Mouse (Mus musculus) hindbrain, embryonic 15.5 days (tissue): ENCODE results near the gene Ppard. TPM values are rescaled to one million over a fixed set of nuclear protein-coding genes. Genes with fewer than 3 reads are reported as not detected.

ENCODE experiments used
- ATAC-seq: fragments of 200-750 bp; cut with Nextera tagmentation; 2 replicates; pipeline ENCODE4 v1.8.0; 2017; ENCODE audit warnings: low read depth, moderate number of reproducible peaks, moderate TSS enrichment; ENCODE audit not compliant: low FRiP score
- H3K27ac ChIP-seq: fragments of 300-500 bp; sonication (generic); replicated peaks from 2 replicates; pipeline ENCODE4 v1.5.1; 2015; ENCODE audit warnings: mild to moderate bottlenecking, inconsistent platforms
- H3K27me3 ChIP-seq: fragments of 300-500 bp; sonication (generic); 2 replicates; pipeline ENCODE4 v1.6.1; 2015; ENCODE audit warnings: control low read depth, inconsistent platforms
- H3K36me3 ChIP-seq: fragments of 300-500 bp; sonication (generic); 2 replicates; pipeline ENCODE4 v1.6.1; 2015; ENCODE audit warnings: control low read depth, inconsistent platforms
- H3K4me1 ChIP-seq: fragments of 300-500 bp; sonication (generic); replicated peaks from 2 replicates; pipeline ENCODE4 v1.6.1; 2015; ENCODE audit warnings: control low read depth, inconsistent platforms
- H3K4me2 ChIP-seq: fragments of 300-500 bp; sonication (generic); 2 replicates; pipeline ENCODE4 v1.6.1; 2015; ENCODE audit warnings: moderate library complexity, mild to moderate bottlenecking, inconsistent platforms
- H3K4me3 ChIP-seq: fragments of 300-500 bp; sonication (generic); 2 replicates; pipeline ENCODE4 v1.5.1; 2015; ENCODE audit warnings: mild to moderate bottlenecking, inconsistent platforms
- H3K9ac ChIP-seq: fragments of 300-500 bp; sonication (generic); 2 replicates; pipeline ENCODE4 v1.6.1; 2015; ENCODE audit warnings: inconsistent platforms
- H3K9me3 ChIP-seq: fragments of 300-500 bp; sonication (generic); 2 replicates; pipeline ENCODE4 v1.6.1; 2016; ENCODE audit warnings: control low read depth, inconsistent platforms
- WGBS: fragments of 180-500 bp; shearing (Covaris S2); methylation state at CpG from one replicate; pipeline ENCODE4 v1.1.7; 2015; 5-methylcytosine and 5-hydroxymethylcytosine counted together
- polyA plus RNA-seq: library from polyadenylated mRNA; unstranded; fragments of >200 nt; fragmentation: Nextera tagmentation; extraction: Ambion mirVana; gene quantifications from 2 replicates; pipeline ENCODE4 v1.2.1, GENCODE M21; 2015

Ppard gene
- polyA plus RNA-seq, 1 experiment from 2014 or later, result 2.2 TPM

GRCm38 (mm10) chr17:28263181-28263894 lies 30.8 kb downstream of the Ppard start:
- H3K4me2 ChIP-seq, result no peak overlapping the region
- no peaks in the 10 kb centered on the region for H3K27me3 ChIP-seq
- no peak overlapping the region for H3K9ac ChIP-seq
- 0 out of 2 replicates have a peak, but pooled peaks cover 3% of the 10 kb centered on the region for H3K4me1 ChIP-seq
- H3K27ac ChIP-seq, result no peak overlapping the region
- H3K9me3 ChIP-seq, result no peaks in the 10 kb centered on the region
- ATAC-seq, result no peak
- H3K36me3 ChIP-seq, result no peaks in the 10 kb centered on the region
- WGBS, result 60% methylated on average over 13 of the region's 13 CpGs
- no peak overlapping the region for H3K4me3 ChIP-seq

DNA sequence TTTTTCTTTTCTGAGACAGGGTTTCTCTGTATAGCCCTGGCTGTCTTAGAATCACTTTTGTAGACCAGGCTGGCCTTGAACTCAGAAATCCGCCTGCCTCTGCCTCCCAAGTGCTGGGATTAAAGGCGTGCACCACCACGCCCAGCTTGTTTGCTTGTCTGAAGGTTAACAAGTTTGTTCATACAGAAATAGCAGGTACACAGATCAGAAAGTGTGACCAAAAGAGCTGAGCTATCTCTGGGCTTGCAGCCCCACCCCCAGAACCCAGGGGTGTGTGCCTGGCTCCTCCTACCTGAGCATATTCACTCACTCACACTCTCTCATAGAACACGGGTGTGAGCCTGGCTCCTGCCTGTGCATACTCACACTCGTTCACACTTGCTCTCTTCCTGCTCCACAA lies 34.8 kb downstream of the Ppard start:
- Histone ChIP-seq H3K4me1 (no peaks in the 10 kb centered on the region), H3K9ac (no peak overlapping the region), H3K36me3 (no peaks in the 10 kb centered on the region), H3K27me3 (no peaks in the 10 kb centered on the region), H3K4me2 (no peak overlapping the region), H3K27ac (no peak overlapping the region), H3K4me3 (no peak overlapping the region), H3K9me3 (no peaks in the 10 kb centered on the region)
- WGBS, result 95% methylated on average over 5 of the region's 5 CpGs
- ATAC-seq, result no peak

DNA sequence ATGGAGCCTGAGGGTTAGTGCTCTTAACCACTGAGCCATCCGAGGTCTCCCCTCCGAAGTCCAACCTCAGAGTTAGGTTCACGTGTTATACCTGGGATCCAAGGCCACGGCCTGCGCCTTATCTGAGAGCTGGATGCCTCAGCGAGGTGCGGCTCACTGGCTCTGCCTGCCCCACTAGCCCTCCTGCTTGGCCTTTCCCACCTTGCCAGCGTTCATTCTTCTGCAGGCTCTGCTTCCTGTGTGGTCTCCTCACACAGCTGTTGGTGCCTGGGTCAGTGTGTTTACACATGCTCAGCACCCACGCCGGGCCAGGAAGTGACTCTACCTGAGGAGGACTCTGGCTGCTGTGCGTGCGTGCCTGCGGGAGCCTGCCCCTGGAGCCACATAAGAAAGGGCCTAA lies 37.7 kb downstream of the Ppard start:
- no peak overlapping the region for H3K9ac ChIP-seq
- H3K4me3 ChIP-seq, result no peak overlapping the region
- no peaks in the 10 kb centered on the region for H3K9me3 ChIP-seq
- H3K27ac ChIP-seq, result no peak overlapping the region
- H3K27me3 ChIP-seq, result no peaks in the 10 kb centered on the region
- ATAC-seq, result no peak
- no peaks in the 10 kb centered on the region for H3K36me3 ChIP-seq
- no peaks in the 10 kb centered on the region for H3K4me1 ChIP-seq
- no peak overlapping the region for H3K4me2 ChIP-seq
- WGBS, result 81% methylated on average over 13 of the region's 13 CpGs

GRCm38 (mm10) chr17:28271537-28272266 lies 39.2 kb downstream of the Ppard start:
- WGBS, result 82% methylated on average over 12 of the region's 12 CpGs
- no peaks in the 10 kb centered on the region for H3K4me1 ChIP-seq
- ATAC-seq, result no peak
- H3K4me2 ChIP-seq, result no peak overlapping the region
- no peaks in the 10 kb centered on the region for H3K9me3 ChIP-seq
- H3K27me3 ChIP-seq, result no peaks in the 10 kb centered on the region
- no peak overlapping the region for H3K9ac ChIP-seq
- H3K27ac ChIP-seq, result no peak overlapping the region
- H3K4me3 ChIP-seq, result no peak overlapping the region
- no peaks in the 10 kb centered on the region for H3K36me3 ChIP-seq

DNA sequence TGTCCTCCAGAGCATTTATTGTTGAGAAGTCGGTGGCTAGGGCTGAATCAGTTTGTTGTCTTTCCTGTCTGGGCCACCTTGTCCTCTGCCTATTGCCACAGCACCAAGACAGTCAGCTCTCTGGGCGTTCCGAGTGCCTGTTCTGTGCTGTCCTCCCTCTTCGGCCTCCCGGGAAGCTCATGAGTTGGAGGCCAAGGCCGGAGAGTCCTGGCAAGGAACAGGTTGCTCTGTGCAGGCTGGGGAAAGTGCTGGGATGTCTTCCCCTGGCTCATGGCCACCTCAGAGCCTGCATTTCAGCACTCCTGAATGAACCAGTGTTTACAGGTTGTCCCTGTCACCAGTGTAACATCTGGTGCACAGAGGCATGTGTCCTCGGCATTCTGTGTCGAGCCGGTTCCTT lies 39.8 kb downstream of the Ppard start:
- no peak overlapping the region for H3K4me2 ChIP-seq
- WGBS, result 85% methylated on average over 9 of the region's 9 CpGs
- no peak; the same call in 1 of the 2 replicates for ATAC-seq
- peaks cover 4% of the 10 kb centered on the region for H3K4me1 ChIP-seq
- no peaks in the 10 kb centered on the region for H3K9me3 ChIP-seq
- no peak overlapping the region for H3K27ac ChIP-seq
- H3K36me3 ChIP-seq, result no peaks in the 10 kb centered on the region
- no peaks in the 10 kb centered on the region for H3K27me3 ChIP-seq
- H3K4me3 ChIP-seq, result no peak overlapping the region
- no peak overlapping the region for H3K9ac ChIP-seq

DNA sequence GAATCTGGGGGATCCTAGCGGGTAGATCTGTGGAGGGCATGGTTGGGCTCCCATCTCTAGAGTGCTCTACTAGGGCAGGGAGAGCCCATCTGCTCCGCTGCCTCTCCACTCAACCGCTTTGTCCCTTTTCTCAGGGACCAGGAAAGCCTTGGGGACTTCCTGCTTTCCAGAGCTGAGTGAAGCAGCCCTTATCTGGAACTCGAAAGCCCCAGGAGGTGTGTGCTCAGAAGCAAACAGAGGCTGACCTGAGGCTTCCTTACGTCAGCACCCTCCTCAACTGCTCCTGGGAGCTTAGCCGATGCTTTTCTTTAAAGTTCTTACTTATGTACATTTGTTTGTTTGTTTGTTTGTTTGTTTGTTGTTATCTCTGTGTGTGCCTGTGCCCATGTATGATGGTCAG lies 40.3 kb downstream of the Ppard start:
- Histone ChIP-seq H3K36me3 (no peaks in the 10 kb centered on the region), H3K4me2 (no peak overlapping the region), H3K9ac (no peak overlapping the region), H3K27me3 (no peaks in the 10 kb centered on the region), H3K4me3 (no peak overlapping the region), H3K4me1 (peaks cover 9% of the 10 kb centered on the region), H3K9me3 (no peaks in the 10 kb centered on the region), H3K27ac (no peak overlapping the region)
- WGBS, result 77% methylated on average over 6 of the region's 6 CpGs
- ATAC-seq, result no peak

GRCm38 (mm10) chr17:28274739-28275138 lies 42.2 kb downstream of the Ppard start:
- H3K4me2 ChIP-seq, result no peak overlapping the region
- no peak overlapping the region for H3K9ac ChIP-seq
- no peaks in the 10 kb centered on the region for H3K36me3 ChIP-seq
- H3K27me3 ChIP-seq, result no peaks in the 10 kb centered on the region
- peaks cover 17% of the 10 kb centered on the region for H3K4me1 ChIP-seq
- H3K4me3 ChIP-seq, result no peak overlapping the region
- H3K27ac ChIP-seq, result no peak overlapping the region
- WGBS, result 83% methylated on average over 3 of the region's 3 CpGs
- H3K9me3 ChIP-seq, result no peaks in the 10 kb centered on the region
- no peak for ATAC-seq

DNA sequence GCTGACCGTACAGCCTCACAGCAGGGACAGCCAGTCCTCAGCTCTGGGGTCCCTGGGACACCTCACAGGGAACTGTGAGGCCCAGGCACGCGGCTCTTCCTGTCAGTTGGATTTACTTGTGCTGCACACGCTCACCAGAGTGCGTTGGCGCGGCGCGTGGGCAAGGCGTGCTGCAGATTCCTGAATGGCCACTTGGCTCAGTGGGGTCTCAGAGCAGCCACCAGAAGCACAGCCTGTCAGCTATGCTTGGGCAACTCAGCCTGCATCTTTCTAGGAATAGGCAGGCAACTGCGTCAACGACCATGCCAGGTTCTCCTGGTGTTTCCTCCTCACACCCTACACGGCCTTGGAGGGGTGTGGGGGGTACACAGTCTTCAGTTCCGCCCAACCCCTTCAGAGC lies 44.7 kb downstream of the Ppard start:
- Histone ChIP-seq H3K4me1 (peaks cover 29% of the 10 kb centered on the region), H3K36me3 (no peaks in the 10 kb centered on the region), H3K9ac (no peak overlapping the region), H3K9me3 (no peaks in the 10 kb centered on the region), H3K4me3 (no peak overlapping the region), H3K27me3 (no peaks in the 10 kb centered on the region), H3K4me2 (no peak overlapping the region), H3K27ac (no peak overlapping the region)
- no peak for ATAC-seq
- WGBS, result 83% methylated on average over 14 of the region's 14 CpGs

DNA sequence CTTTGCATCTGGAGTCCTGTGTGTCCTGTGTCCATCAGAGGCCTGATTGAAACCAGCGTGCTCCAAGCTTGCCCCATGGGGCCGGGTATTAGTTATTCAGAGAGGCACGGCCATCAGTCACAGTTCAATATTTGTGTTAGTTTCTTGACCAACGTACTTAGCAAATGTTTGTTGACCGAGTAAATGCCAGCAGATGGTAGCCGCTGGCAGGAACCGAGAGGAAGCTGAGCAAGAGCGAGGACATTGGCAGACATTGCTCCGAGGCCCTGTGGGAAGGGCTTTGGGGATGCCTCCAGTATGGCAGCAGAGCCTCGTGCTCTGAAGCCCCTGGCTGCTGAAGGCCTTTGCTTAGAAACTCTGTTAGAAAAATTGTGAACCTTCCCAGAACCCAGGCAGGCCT lies 45.2 kb downstream of the Ppard start:
- Histone ChIP-seq H3K4me3 (no peak overlapping the region), H3K27ac (no peak overlapping the region), H3K4me2 (no peak overlapping the region), H3K36me3 (no peaks in the 10 kb centered on the region), H3K4me1 (peaks cover 29% of the 10 kb centered on the region), H3K9ac (no peak overlapping the region), H3K27me3 (no peaks in the 10 kb centered on the region), H3K9me3 (no peaks in the 10 kb centered on the region)
- no peak for ATAC-seq
- 67% methylated on average over 10 of the region's 10 CpGs for WGBS

DNA sequence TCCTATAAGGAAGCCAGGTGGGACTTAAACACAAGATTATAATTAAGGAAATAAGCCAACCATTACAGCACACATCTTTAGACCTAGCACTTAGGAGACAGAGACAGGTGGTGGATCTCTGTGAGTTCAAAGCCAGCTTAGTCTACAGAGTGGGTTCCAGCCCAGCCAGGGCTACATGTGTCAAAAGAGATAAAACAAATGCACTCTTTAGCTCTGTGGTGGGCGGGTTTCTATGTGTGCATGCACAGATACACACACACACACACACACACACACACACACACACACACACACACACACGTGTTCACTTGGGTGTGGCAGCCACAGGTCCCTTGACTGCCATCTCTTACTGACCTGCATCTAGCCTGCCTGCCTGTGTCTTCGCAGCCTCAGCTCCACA lies 45.7 kb downstream of the Ppard start:
- H3K4me3 ChIP-seq, result no peak overlapping the region
- no peak overlapping the region for H3K4me2 ChIP-seq
- no peaks in the 10 kb centered on the region for H3K27me3 ChIP-seq
- no peak for ATAC-seq
- H3K9ac ChIP-seq, result no peak overlapping the region
- 83% methylated on average over 3 of the region's 3 CpGs for WGBS
- no peak overlapping the region for H3K27ac ChIP-seq
- no peaks in the 10 kb centered on the region for H3K36me3 ChIP-seq
- H3K4me1 ChIP-seq, result peaks cover 29% of the 10 kb centered on the region
- no peaks in the 10 kb centered on the region for H3K9me3 ChIP-seq

GRCm38 (mm10) chr17:28279236-28279635 lies 46.7 kb downstream of the Ppard start:
- Histone ChIP-seq H3K27ac (no peak overlapping the region), H3K4me1 (peaks cover 29% of the 10 kb centered on the region), H3K9ac (no peak overlapping the region), H3K9me3 (no peaks in the 10 kb centered on the region), H3K4me2 (no peak overlapping the region), H3K4me3 (no peak overlapping the region), H3K36me3 (no peaks in the 10 kb centered on the region), H3K27me3 (no peaks in the 10 kb centered on the region)
- ATAC-seq, result no peak
- WGBS, result 48% methylated on average over 4 of the region's 4 CpGs

- 0 out of 2 replicates have a peak, but pooled peaks have one; percentile 38 for ATAC-seq
These were observed 47.4 kb downstream of the Ppard start for GRCm38 (mm10) chr17:28279780-28280422.

More at GRCm38 (mm10) chr17:28279780-28280422, 47.4 kb downstream of the Ppard start:
- Histone ChIP-seq H3K4me1 (peaks cover 29% of the 10 kb centered on the region), H3K9me3 (no peaks in the 10 kb centered on the region), H3K4me2 (no peak overlapping the region), H3K9ac (no peak overlapping the region), H3K36me3 (no peaks in the 10 kb centered on the region), H3K27me3 (no peaks in the 10 kb centered on the region), H3K27ac (no peak overlapping the region), H3K4me3 (no peak overlapping the region)
- 57% methylated on average over 15 of the region's 15 CpGs for WGBS
